Mouse (Mus musculus) lung, embryonic 15.5 days (tissue): ENCODE results near the gene Tpcn2. TPM values are rescaled to one million over a fixed set of nuclear protein-coding genes. Genes with fewer than 3 reads are reported as not detected.

Experiments
- ATAC-seq: fragments of 200-750 bp; cut with Nextera tagmentation; 2 replicates; pipeline ENCODE4 v1.8.0; 2017; ENCODE audit warnings: moderate number of reproducible peaks, borderline replicate concordance; ENCODE audit not compliant: low FRiP score, low TSS enrichment; ENCODE audit errors: extremely low read depth
- H3K27ac ChIP-seq: fragments of 300-500 bp; sonication (generic); 2 replicates; pipeline ENCODE4 v1.5.1; 2015; ENCODE audit warnings: moderate library complexity, mild to moderate bottlenecking, inconsistent platforms
- H3K27me3 ChIP-seq: fragments of 300-500 bp; sonication (generic); 2 replicates; pipeline ENCODE4 v1.6.1; 2015; ENCODE audit warnings: inconsistent platforms
- H3K36me3 ChIP-seq: fragments of 300-500 bp; sonication (generic); 2 replicates; pipeline ENCODE4 v1.6.1; 2015; ENCODE audit warnings: inconsistent platforms
- H3K4me1 ChIP-seq: fragments of 300-500 bp; sonication (generic); 2 replicates; pipeline ENCODE4 v1.6.1; 2015; ENCODE audit warnings: inconsistent platforms
- H3K4me2 ChIP-seq: fragments of 300-500 bp; sonication (generic); 2 replicates; pipeline ENCODE4 v1.6.1; 2015; ENCODE audit warnings: inconsistent platforms, mild to moderate bottlenecking, moderate library complexity
- H3K4me3 ChIP-seq: fragments of 300-500 bp; sonication (generic); 2 replicates; pipeline ENCODE4 v1.5.1; 2015; ENCODE audit warnings: mild to moderate bottlenecking, inconsistent platforms
- H3K9ac ChIP-seq: fragments of 300-500 bp; sonication (generic); 2 replicates; pipeline ENCODE4 v1.6.1; 2015; ENCODE audit warnings: inconsistent platforms
- H3K9me3 ChIP-seq: fragments of 300-500 bp; sonication (generic); 2 replicates; pipeline ENCODE4 v1.6.1; 2016; ENCODE audit warnings: inconsistent platforms
- WGBS: fragments of 180-500 bp; shearing (Covaris S2); methylation state at CpG from one replicate; pipeline ENCODE4 v1.1.7; 2015; 5-methylcytosine and 5-hydroxymethylcytosine counted together
- polyA plus RNA-seq: library from polyadenylated mRNA; unstranded; fragments of >200 nt; fragmentation: Nextera tagmentation; extraction: Ambion mirVana; gene quantifications from 2 replicates; pipeline ENCODE4 v1.2.1, GENCODE M21; 2015

The Tpcn2 gene
- polyA plus RNA-seq, 1 experiment from 2014 or later = 10.9 TPM

DNA sequence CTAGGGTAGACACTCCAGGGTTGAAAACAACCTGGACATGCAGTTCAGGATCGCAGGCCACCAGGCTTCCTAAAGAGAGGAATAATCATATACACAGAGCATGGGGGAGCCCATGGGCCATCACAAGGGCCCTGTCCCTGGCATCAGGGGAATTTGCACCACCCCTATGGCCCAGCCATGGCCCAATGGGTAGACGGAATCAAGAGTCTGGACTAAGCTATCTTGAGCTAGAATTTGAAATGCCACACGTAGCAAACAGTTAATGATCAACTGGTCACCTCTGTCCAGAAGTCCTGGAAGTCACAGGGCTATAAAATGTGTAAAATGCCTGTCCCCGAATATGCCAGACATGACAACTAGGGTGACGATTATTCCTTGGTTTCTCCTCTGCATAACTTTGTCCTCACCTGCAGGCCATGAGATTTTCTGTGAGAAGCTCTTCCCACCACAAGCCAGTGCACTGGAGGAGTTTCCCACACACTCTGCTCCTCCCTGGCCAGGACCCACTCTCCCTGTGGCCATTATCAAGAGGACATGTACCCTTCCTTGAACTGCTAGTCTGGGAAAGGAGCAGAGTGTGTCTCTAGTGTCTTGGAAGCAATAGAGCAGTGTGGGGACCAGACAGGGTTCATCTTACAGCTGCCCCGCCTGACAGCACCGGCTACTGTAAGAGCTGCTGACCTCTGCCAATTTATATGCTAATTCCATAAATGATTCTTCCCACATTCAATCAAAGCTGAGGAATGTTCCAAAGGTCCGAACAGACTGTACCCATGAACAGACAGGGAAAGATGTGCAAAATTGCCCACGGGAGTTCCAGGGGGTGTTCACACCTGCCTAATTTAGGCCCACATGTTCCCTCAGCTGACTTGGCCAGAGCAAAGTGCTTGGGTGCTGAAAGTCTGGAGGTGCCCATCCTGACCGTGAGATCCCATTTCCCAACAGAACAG lies 48.7 kb downstream of the Tpcn2 start:
- no peak overlapping the region for H3K4me3 ChIP-seq
- H3K9ac ChIP-seq = no peak overlapping the region
- no peaks in the 10 kb centered on the region for H3K9me3 ChIP-seq
- H3K4me2 ChIP-seq = no peak overlapping the region
- H3K27ac ChIP-seq = no peak overlapping the region
- H3K27me3 ChIP-seq = no peaks in the 10 kb centered on the region
- WGBS = 71% methylated on average over 10 of the region's 10 CpGs
- peaks cover 25% of the 10 kb centered on the region for H3K4me1 ChIP-seq
- H3K36me3 ChIP-seq = no peaks in the 10 kb centered on the region
- ATAC-seq = no peak

DNA sequence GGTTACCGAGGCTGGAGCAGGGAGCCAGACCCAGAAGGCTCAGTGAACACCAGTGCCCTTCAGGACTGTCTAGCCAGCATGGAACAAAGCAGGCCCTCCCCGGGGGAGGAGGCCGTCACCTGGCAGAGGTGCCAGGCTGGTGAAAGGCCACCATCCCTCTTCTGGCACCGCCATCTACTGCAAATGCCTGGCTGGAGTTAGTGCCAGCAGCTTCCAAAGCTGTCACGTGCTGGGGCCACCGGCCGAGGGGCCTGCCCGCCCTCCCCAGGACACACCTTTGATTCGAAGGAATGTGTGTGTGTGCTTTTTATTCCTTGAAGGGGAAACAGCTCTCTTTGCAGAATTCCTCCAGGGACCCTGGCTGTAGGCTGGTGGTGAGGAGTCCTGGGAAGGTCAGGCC lies 52.2 kb downstream of the Tpcn2 start:
- 55% methylated on average over 9 of the region's 9 CpGs for WGBS
- ATAC-seq = peak; percentile 55; the same call in 1 of the 2 replicates
- peak overlapping the region; percentile 58; the same call in 1 of the 2 replicates for H3K27ac ChIP-seq

DNA sequence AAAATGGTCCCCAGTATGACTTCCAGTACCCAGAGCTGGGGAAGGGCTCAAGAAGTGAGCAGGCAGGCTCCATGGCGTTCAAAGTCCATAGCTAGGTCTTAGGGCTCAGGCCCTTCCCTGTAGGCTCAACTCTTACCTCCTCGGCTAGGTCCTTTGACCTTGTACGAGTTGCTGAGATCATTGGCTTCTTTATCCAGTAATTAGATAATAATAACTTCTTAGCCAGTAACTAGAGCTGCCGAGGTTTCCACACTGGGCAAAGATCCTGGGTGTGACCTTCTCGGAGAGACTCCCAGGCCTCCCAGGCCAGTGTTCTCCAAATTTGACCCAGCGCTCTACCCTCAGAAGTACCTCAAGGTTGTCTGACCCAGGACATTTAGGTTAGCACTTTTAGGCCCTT lies 57.2 kb downstream of the Tpcn2 start:
- no peaks in the 10 kb centered on the region for H3K9me3 ChIP-seq
- no peak overlapping the region for H3K4me2 ChIP-seq
- H3K27me3 ChIP-seq = no peaks in the 10 kb centered on the region
- 90% methylated on average over 6 of the region's 6 CpGs for WGBS
- H3K9ac ChIP-seq = no peak overlapping the region
- H3K36me3 ChIP-seq = no peaks in the 10 kb centered on the region
- H3K27ac ChIP-seq = no peak overlapping the region
- peaks cover 16% of the 10 kb centered on the region for H3K4me1 ChIP-seq
- no peak overlapping the region for H3K4me3 ChIP-seq
- no peak for ATAC-seq

More for the DNA sequence above, 52.2 kb downstream of the Tpcn2 start:
- Histone ChIP-seq H3K4me1 (0 out of 2 replicates have a peak, but pooled peaks cover 8% of the 10 kb centered on the region), H3K9ac (no peak overlapping the region), H3K36me3 (no peaks in the 10 kb centered on the region), H3K4me3 (no peak overlapping the region), H3K27me3 (no peaks in the 10 kb centered on the region), H3K4me2 (no peak overlapping the region), H3K9me3 (no peaks in the 10 kb centered on the region)

DNA sequence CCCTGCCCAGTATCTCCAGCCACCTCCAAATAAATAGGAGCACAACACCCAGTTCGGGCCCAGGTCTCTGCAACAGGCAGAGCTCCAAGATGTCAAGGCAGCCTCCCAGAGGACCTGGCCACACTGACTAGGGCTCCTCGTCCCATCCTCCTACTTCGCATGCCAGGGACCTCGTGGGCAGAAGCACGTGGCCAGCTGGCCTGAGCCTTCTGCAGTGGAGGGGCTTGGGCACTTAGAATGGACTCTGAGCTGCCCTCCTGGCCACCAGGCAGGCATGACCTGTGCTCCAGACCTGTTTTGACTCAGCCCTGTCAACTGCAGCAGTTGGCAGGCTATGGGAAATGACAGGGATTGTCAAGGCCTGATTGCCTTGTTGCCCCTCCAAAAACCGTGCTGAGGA lies 58.2 kb downstream of the Tpcn2 start:
- H3K4me3 ChIP-seq = no peak overlapping the region
- H3K36me3 ChIP-seq = no peaks in the 10 kb centered on the region
- H3K27ac ChIP-seq = no peak overlapping the region
- H3K9me3 ChIP-seq = no peaks in the 10 kb centered on the region
- WGBS = 73% methylated on average over 6 of the region's 6 CpGs
- no peaks in the 10 kb centered on the region for H3K27me3 ChIP-seq
- ATAC-seq = no peak
- peaks cover 17% of the 10 kb centered on the region for H3K4me1 ChIP-seq
- no peak overlapping the region for H3K9ac ChIP-seq
- H3K4me2 ChIP-seq = no peak overlapping the region

DNA sequence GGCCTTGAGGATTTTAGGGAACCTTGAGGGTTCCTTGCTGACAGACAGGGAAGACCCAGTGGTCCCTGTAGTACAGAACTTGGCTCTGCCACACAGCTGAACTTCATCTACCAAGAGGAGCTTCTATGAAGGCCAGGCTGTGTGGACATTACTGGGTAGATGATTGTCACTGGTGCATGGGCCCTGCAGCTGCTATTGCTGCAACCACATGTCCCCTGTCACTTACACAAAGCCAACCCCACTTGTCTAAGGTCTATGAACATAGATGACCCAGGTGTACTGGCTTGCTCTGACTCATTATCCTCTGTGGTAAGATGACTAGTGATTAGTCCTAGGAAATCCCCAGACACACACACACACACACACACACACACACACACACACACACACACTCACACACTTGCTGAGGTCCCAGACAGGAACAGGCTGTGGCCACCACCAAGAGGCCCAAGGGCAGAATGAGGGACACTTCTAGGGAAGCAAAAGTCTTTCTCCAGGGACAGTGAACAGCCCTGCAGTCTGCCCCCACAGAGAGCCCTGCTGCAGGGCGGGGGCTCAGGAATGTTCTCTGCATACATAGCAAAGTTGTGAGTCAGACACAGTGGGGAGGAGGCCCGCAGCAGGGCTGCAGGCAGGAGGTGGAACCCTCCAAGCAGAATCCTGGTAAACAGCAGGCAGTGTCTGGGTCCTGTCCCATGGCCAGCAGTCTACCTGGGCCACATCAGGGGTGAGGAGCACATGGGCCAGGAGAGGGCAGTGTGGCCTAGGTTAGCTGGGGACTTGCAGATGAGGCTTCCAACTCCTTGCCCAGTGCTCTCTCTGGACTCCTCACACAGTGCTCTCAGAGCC lies 61.7 kb downstream of the Tpcn2 start:
- Histone ChIP-seq H3K36me3 (no peaks in the 10 kb centered on the region), H3K9me3 (no peaks in the 10 kb centered on the region), H3K4me2 (no peak overlapping the region), H3K9ac (no peak overlapping the region), H3K4me1 (peaks cover 17% of the 10 kb centered on the region), H3K27ac (peak overlapping the region; percentile 89), H3K27me3 (no peaks in the 10 kb centered on the region), H3K4me3 (no peak overlapping the region)
- ATAC-seq = peak; percentile 88
- 9% methylated on average over 2 of the region's 2 CpGs for WGBS

DNA sequence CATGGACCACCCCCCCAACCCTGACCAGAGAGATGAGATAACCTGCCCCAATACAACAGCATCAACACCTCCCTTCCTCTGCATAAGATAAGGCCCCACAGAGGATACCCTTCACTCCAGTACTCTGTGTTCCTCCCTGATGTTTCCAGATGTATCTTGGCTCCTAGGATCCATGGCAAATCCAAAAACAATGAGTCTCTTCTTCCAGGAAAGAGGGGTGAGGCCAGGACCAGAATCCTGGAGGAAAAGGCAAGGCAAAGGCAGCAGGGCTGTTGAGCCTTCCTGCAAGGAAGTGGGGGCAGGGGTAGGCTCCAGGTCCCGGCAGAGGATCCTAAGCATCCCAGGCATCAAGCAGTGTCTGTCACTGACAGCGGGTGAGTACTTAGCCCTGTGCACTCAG lies 62.5 kb downstream of the Tpcn2 start:
- H3K4me3 ChIP-seq = no peak overlapping the region

DNA sequence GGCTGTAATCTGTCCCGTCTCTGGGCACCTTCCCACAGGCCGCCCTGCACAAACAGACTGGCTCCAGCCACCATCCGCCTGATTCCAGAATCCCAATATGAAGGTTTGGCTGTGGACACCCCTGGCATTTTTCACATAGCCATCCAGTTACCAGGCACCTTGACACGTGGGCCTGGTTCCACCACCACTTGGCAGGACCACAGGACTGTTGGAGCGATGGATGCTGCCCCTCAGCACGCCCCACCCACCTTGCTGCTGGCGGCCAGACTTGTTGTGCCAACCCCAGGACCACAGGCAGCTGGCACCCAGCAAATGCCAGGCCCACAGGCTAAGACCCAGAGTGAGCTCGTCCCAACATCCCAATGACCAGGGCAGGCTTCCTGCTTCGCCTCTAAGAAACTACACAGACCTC lies 64.4 kb downstream of the Tpcn2 start:
- H3K27me3 ChIP-seq = no peaks in the 10 kb centered on the region
- H3K4me1 ChIP-seq = peaks cover 24% of the 10 kb centered on the region
- no peak overlapping the region for H3K27ac ChIP-seq
- H3K4me2 ChIP-seq = no peak overlapping the region
- no peak for ATAC-seq
- H3K9me3 ChIP-seq = no peaks in the 10 kb centered on the region
- WGBS = 77% methylated on average over 9 of the region's 9 CpGs
- H3K9ac ChIP-seq = no peak overlapping the region
- H3K36me3 ChIP-seq = no peaks in the 10 kb centered on the region
- H3K4me3 ChIP-seq = no peak overlapping the region

More for the DNA sequence above, 62.5 kb downstream of the Tpcn2 start:
- H3K9me3 ChIP-seq = no peaks in the 10 kb centered on the region
- no peak overlapping the region for H3K4me2 ChIP-seq
- no peak overlapping the region for H3K9ac ChIP-seq
- H3K36me3 ChIP-seq = no peaks in the 10 kb centered on the region
- no peaks in the 10 kb centered on the region for H3K27me3 ChIP-seq
- no peak for ATAC-seq
- 38% methylated on average over 2 of the region's 2 CpGs for WGBS
- peaks cover 23% of the 10 kb centered on the region for H3K4me1 ChIP-seq
- H3K27ac ChIP-seq = peak overlapping the region; percentile 89

DNA sequence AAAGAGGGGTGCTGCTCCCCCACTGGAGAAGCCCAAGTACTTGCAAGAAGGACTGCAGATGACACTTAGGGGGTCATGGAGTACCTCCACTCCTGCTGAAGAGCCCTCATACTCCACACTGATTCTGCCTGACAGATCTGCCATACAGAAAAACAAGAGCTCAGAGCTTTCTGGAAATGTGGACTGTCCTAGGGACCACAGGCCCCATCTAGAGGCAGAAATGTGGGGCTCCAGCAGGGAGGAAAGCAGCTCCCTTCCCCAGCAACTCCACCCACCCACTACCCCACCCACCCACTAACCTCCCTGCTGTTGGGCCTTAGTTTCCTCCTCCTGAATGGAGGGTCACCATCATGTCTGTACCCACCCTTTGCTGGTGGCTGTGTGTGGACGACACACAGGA lies 67.2 kb downstream of the Tpcn2 start:
- WGBS = 35% methylated on average over 1 of the region's 1 CpGs
- H3K27me3 ChIP-seq = no peaks in the 10 kb centered on the region
- H3K9me3 ChIP-seq = no peaks in the 10 kb centered on the region
- no peak overlapping the region for H3K4me2 ChIP-seq
- no peak overlapping the region for H3K9ac ChIP-seq
- H3K27ac ChIP-seq = no peak overlapping the region
- no peaks in the 10 kb centered on the region for H3K36me3 ChIP-seq
- ATAC-seq = peak; percentile 41; the same call in 1 of the 2 replicates
- no peak overlapping the region for H3K4me3 ChIP-seq
- H3K4me1 ChIP-seq = peaks cover 18% of the 10 kb centered on the region

DNA sequence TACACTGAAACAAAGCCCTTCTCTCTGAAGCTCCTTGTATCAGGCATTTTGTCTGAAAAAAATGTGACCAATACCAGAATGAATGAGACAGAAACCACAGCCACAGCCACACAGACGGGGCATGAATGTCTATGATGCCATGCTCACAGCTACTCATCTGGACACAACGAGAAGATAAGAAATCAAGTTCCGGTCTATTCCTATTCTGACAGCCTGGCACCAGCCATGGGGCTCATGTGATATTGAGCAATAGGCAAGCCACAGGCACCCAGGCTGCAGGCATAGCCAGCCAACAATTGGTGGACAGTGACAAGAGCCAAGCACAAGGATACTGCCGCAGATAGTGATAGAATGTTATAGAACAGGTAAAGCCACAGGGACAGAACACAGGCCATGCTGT lies 68.3 kb downstream of the Tpcn2 start:
- Histone ChIP-seq H3K27ac (no peak overlapping the region), H3K4me1 (peaks cover 20% of the 10 kb centered on the region), H3K27me3 (no peaks in the 10 kb centered on the region), H3K36me3 (no peaks in the 10 kb centered on the region), H3K4me2 (no peak overlapping the region), H3K9ac (no peak overlapping the region), H3K4me3 (no peak overlapping the region), H3K9me3 (no peaks in the 10 kb centered on the region)
- WGBS = 72% methylated on average over 4 of the region's 4 CpGs
- ATAC-seq = no peak

DNA sequence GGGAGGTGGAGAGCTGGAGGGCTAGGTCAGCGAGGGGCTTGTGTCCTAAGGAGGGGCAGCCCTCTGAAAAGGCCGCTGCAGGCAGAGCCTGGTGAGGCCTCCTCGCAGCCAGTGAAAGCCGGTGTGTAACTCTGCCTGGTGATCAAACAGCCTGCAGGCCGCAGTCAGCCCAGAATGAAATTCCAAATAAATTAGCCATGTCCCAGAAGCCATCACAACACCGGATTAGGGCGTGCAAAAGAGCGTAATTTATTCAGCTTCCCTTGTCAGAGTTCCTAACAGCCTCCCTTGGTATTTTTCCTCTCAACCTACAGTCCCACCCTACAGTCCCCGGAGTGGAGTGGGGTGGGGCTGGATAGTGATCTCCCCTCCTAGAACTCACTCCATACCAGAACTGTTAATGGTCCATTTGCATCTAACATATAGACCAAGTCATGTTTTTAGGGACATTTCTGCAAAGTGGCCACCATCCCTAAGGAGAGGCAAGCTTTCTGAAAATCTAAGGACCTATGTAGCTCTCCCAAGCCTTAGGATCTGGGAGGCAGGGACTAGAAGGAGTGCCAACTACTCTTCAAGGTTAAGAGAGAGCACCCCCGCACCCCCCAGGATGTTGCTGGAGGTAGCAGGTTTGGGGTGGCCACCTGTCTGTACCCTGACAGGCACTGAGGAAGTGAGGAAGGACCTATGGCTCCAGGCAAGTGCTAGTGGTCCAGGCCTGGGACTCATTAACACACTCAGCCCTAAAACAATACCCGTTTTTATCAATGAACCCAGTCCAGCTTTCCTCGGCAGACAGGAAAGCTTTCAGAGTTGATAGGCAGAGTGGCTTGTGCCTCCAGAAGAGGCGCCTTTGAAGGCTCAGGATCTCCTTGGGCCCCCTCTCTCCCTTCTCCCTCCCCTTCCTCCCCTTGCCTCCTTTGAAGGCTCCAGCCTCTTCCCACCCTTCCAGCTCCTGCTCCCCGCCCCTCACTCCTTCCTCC lies 71.8 kb downstream of the Tpcn2 start:
- H3K4me3 ChIP-seq = no peak overlapping the region

More for the DNA sequence above, 71.8 kb downstream of the Tpcn2 start:
- ATAC-seq = no peak
- Histone ChIP-seq H3K9me3 (no peaks in the 10 kb centered on the region), H3K36me3 (no peaks in the 10 kb centered on the region), H3K27me3 (no peaks in the 10 kb centered on the region), H3K27ac (0 out of 2 replicates have a peak overlapping the region, but pooled peaks have one; percentile 35), H3K9ac (0 out of 2 replicates have a peak overlapping the region, but pooled peaks have one; percentile 14), H3K4me1 (peaks cover 25% of the 10 kb centered on the region), H3K4me2 (no peak overlapping the region)
- WGBS = 23% methylated on average over 14 of the region's 14 CpGs
